ENCODE assay signal across 10 mouse cellular contexts in the genomic region with DNA sequence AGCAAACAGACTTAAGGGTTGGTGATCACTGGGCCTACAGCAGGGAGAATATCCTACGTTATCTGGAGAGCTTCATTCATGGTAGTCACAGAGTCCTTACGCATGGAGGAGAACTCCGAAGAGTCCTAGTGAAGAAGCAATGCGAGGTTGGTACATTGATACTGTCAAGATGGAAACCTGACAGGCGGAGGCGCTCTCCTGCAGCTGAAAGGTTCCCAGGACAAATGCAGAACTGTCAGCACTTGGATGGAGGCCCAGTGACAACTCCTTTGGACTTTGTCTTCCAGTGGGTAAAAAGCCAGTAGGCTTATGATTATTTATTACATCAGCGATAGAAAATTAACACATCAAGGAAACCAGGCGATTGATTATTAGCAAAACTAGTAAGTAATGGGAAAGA. TPM values are rescaled to one million over a fixed set of nuclear protein-coding genes. Genes with fewer than 3 reads are reported as not detected.
DNase-seq lines count a peak whose midpoint lies in the region; TF ChIP-seq lines count a peak whose summit lies in the region.
"Had no signal": no experiment of that assay in that cellular context is flagged by ENCODE, and none has a peak within 500 bp of the region (broad histone marks: within the 10 kb centered on the region; RNA-seq: fewer than 3 reads in every experiment).

No protein-coding gene starts in this region.

- peaks cover 4% of the 10 kb centered on the region; the same call in 1 of the 2 replicates for H3K4me1 ChIP-seq in heart, adult 2 months (ENCODE audit: control insufficient read depth, insufficient read depth, low read length)
- H3K4me1 ChIP-seq in heart, embryonic 10.5 days, result no peaks in the 10 kb centered on the region
- no peaks in the 10 kb centered on the region for H3K4me1 ChIP-seq in lung, adult 2 months (ENCODE audit: control insufficient read depth, insufficient read depth, low read length)
- H3K4me1 ChIP-seq: embryonic facial prominence, embryonic 13.5 days; forebrain, embryonic 15.5 days; stomach, embryonic 15.5 days had no signal

- WGBS in heart, adult 2 months, result 64% methylated on average over 8 of the region's 8 CpGs
- WGBS in heart, embryonic 10.5 days, result 86% methylated on average over 8 of the region's 8 CpGs
- WGBS in large intestine, adult 2 months, result 41% methylated on average over 8 of the region's 8 CpGs
- 88% methylated on average over 8 of the region's 8 CpGs for WGBS in lung, adult 2 months

- H3K9me3 ChIP-seq in heart, embryonic 10.5 days, result no peaks in the 10 kb centered on the region
- H3K9me3 ChIP-seq: embryonic facial prominence, embryonic 13.5 days; forebrain, embryonic 15.5 days; stomach, embryonic 15.5 days had no signal

- intact Hi-C loops in heart, adult 2 months (cut with DNase I), result no loop called here

- no peak overlapping the region for H3K4me3 ChIP-seq in heart, adult 2 months
- H3K4me3 ChIP-seq in heart, embryonic 10.5 days, result no peak overlapping the region
- no peak overlapping the region for H3K4me3 ChIP-seq in lung, adult 2 months (replicated peaks; ENCODE audit: extremely low read depth, low read depth, low read length)
- H3K4me3 ChIP-seq: embryonic facial prominence, embryonic 13.5 days; forebrain, embryonic 15.5 days; stomach, embryonic 15.5 days had no signal

- peak; percentile 53 for TF ChIP-seq CTCF in heart, adult 2 months (IDR thresholded peaks at IDR 0.05)
- TF ChIP-seq CTCF in lung, adult 2 months (IDR thresholded peaks at IDR 0.05; ENCODE audit: insufficient read depth, low read length), result no peak

- TF ChIP-seq EP300 in heart, adult 2 months (IDR thresholded peaks at IDR 0.05; ENCODE audit: insufficient read depth, low read depth, low read length), result 0 out of 2 replicates have a peak, but pooled peaks have one; percentile 11

- H3K9ac ChIP-seq in heart, adult 2 months (ENCODE audit: low read depth, low read length), result no peak overlapping the region
- H3K9ac ChIP-seq: embryonic facial prominence, embryonic 13.5 days; forebrain, embryonic 15.5 days; stomach, embryonic 15.5 days had no signal

- no peak overlapping the region for H3K27ac ChIP-seq in heart, adult 2 months
- H3K27ac ChIP-seq in heart, embryonic 10.5 days, result no peak overlapping the region
- H3K27ac ChIP-seq: embryonic facial prominence, embryonic 13.5 days; forebrain, embryonic 15.5 days; stomach, embryonic 15.5 days had no signal

- 0 out of 2 replicates have a peak, but pooled peaks cover 2% of the 10 kb centered on the region for H3K79me2 ChIP-seq in heart, adult 2 months (replicated peaks; ENCODE audit: control insufficient read depth, insufficient read depth, low read length)

- no peak for TF ChIP-seq POLR2A in heart, adult 2 months (IDR thresholded peaks at IDR 0.05; ENCODE audit: insufficient read depth, low read depth, low read length)
- no peak for TF ChIP-seq POLR2A in lung, adult 2 months (IDR thresholded peaks at IDR 0.05; ENCODE audit: borderline replicate concordance, extremely low read depth, low read depth, low read length)

- DNase-seq in heart, adult 2 months, result peak; percentile 36 to 40
- no peak for DNase-seq in heart, embryonic 10.5 days (ENCODE audit: low spot score)
- peak; percentile 65 for DNase-seq in adrenal gland, postnatal 10 days
- peak; percentile 56 for DNase-seq in heart, postnatal 4 days
- DNase-seq in large intestine, adult 2 months (ENCODE audit: low read depth, low spot score), result peak; percentile 73
- DNase-seq in lung, adult 2 months, result no peak
- DNase-seq in left cerebral cortex, adult 9 months (ENCODE audit: low spot score in 2 of 2), result no peak

- H3K27me3 ChIP-seq in heart, adult 2 months (ENCODE audit: control insufficient read depth, insufficient read depth, low read length), result no peaks in the 10 kb centered on the region
- H3K27me3 ChIP-seq in heart, embryonic 10.5 days (ENCODE audit: insufficient read depth, poor library complexity, severe bottlenecking), result no peaks in the 10 kb centered on the region
- H3K27me3 ChIP-seq: embryonic facial prominence, embryonic 13.5 days; forebrain, embryonic 15.5 days; stomach, embryonic 15.5 days had no signal

- peaks cover 28% of the 10 kb centered on the region for H3K36me3 ChIP-seq in heart, adult 2 months (ENCODE audit: control insufficient read depth, insufficient read depth, low read length)
- peaks cover 72% of the 10 kb centered on the region for H3K36me3 ChIP-seq in heart, embryonic 10.5 days

RNA-seq across cellular contexts. Expression of a gene that starts 28.2 kb away (rescaled TPM):
- 100 to 1,000 TPM; 105 to 131 TPM for total RNA-seq in heart, adult 2 months (2021)
- 30.3 and 56.6 TPM in 2 replicates for polyA plus RNA-seq in heart, adult 2 months (2012; rRNA removed)
- polyA plus RNA-seq in heart, embryonic 10.5 days (2016; fragmentation: Nextera tagmentation; extraction: Ambion mirVana), result 29.8 and 37.5 TPM in 2 replicates
- total RNA-seq in adrenal gland, postnatal 10 days (2021), result 100 to 1,000 TPM; 106 TPM
- 100 to 1,000 TPM; 115 to 119 TPM for total RNA-seq in heart, postnatal 4 days (2021)
- 14.7 and 19.5 TPM in 2 replicates for polyA plus RNA-seq in large intestine, adult 2 months (2012; rRNA removed)
- 14.3 and 22.7 TPM in 2 replicates for polyA plus RNA-seq in lung, adult 2 months (2012; rRNA removed)

Comparison
In these comparisons a context has a peak if more than half of its experiments do, and no peak if none do; other contexts are left out.
1. DNase-seq: peak in heart, adult 2 months (2 of 2), adrenal gland, postnatal 10 days (single experiment), heart, postnatal 4 days (single experiment) and large intestine, adult 2 months (single experiment); none in heart, embryonic 10.5 days (single experiment), lung, adult 2 months (single experiment) and left cerebral cortex, adult 9 months (0 of 2).